16 mouse cellular contexts compared by ENCODE assay signal in the genomic region with DNA sequence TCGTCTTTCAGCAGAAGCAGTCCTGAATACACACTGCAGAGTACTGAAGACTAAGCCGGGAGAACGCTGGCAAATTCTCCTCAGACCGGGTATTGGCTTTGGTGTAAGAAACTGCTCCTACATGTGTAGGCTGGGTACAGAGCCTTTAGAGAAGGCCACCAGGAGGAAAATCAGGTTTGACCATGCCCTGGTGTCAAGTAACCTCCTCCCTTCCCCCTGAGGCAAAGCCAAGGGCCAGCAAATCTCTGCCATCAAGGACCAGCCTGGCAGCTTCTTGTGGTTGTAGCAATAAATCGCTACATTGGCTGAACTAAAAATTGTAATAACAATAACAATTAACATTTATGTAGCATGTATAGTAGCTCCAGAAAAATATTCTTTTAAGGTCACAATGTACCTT.
"Had no signal": no experiment of that assay in that cellular context is flagged by ENCODE, and none has a peak within 500 bp of the region (broad histone marks: within the 10 kb centered on the region; RNA-seq: fewer than 3 reads in every experiment).

No protein-coding gene starts in this region.

- ATAC-seq: intestine, embryonic 15.5 days; liver, embryonic 12.5 days; midbrain, embryonic 16.5 days had no signal

- H3K4me3 ChIP-seq: intestine, embryonic 15.5 days; left cerebral cortex, adult 2 months; limb, embryonic 10.5 days; liver, embryonic 12.5 days; lung, embryonic 15.5 days; midbrain, embryonic 12.5 days; neural tube, embryonic 13.5 days had no signal

- H3K9me3 ChIP-seq: intestine, embryonic 15.5 days; limb, embryonic 10.5 days; liver, embryonic 12.5 days; lung, embryonic 15.5 days; midbrain, embryonic 12.5 days; neural tube, embryonic 13.5 days had no signal

- H3K4me2 ChIP-seq: intestine, embryonic 15.5 days; liver, embryonic 12.5 days; lung, embryonic 15.5 days; midbrain, embryonic 12.5 days; neural tube, embryonic 13.5 days had no signal

- H3K4me1 ChIP-seq: intestine, embryonic 15.5 days; lung, embryonic 15.5 days had no signal

- H3K9ac ChIP-seq: intestine, embryonic 15.5 days; liver, embryonic 12.5 days; lung, embryonic 15.5 days; midbrain, embryonic 12.5 days; neural tube, embryonic 13.5 days had no signal

- H3K36me3 ChIP-seq: intestine, embryonic 15.5 days; limb, embryonic 10.5 days; liver, embryonic 12.5 days; lung, embryonic 15.5 days; midbrain, embryonic 12.5 days; neural tube, embryonic 13.5 days had no signal

- H3K27me3 ChIP-seq: intestine, embryonic 15.5 days; lung, embryonic 15.5 days had no signal

- DNase-seq: kidney, adult 8-10 months; kidney, postnatal 10 days; lung, postnatal 14 days; retina, postnatal 1 day; right cerebral cortex, postnatal 4 days; spleen, adult 18-20 months; thymus, adult 18-20 months; thymus, postnatal 14 days had no signal

- H3K27ac ChIP-seq: intestine, embryonic 15.5 days; left cerebral cortex, adult 2 months; liver, embryonic 12.5 days; lung, embryonic 15.5 days; midbrain, embryonic 12.5 days; neural tube, embryonic 13.5 days had no signal
